Comparison of ENCODE assay signal across 15 mouse cellular contexts in genomic region chr6:48809494-48810219, GRCm38 (mm10). TPM values are rescaled to one million over a fixed set of nuclear protein-coding genes. Genes with fewer than 3 reads are reported as not detected.
"Had no signal": no experiment of that assay in that cellular context is flagged by ENCODE, and none has a peak within 500 bp of the region (broad histone marks: within the 10 kb centered on the region; RNA-seq: fewer than 3 reads in every experiment).

No protein-coding gene starts in this region.

- H3K4me1 ChIP-seq: hindbrain, embryonic 15.5 days; limb, embryonic 15.5 days; liver, embryonic 12.5 days; midbrain, embryonic 13.5 days had no signal

- H3K27ac ChIP-seq: hindbrain, embryonic 15.5 days; limb, embryonic 15.5 days; liver, embryonic 12.5 days; midbrain, embryonic 13.5 days had no signal

- ATAC-seq: liver, embryonic 12.5 days; midbrain, embryonic 13.5 days had no signal

- H3K36me3 ChIP-seq: hindbrain, embryonic 15.5 days; limb, embryonic 15.5 days; liver, embryonic 12.5 days; midbrain, embryonic 13.5 days had no signal

- H3K27me3 ChIP-seq: hindbrain, embryonic 15.5 days; limb, embryonic 15.5 days; liver, embryonic 12.5 days; midbrain, embryonic 13.5 days had no signal

- H3K4me3 ChIP-seq: hindbrain, embryonic 15.5 days; limb, embryonic 15.5 days; liver, embryonic 12.5 days; midbrain, embryonic 13.5 days had no signal

- H3K9me3 ChIP-seq: hindbrain, embryonic 15.5 days; limb, embryonic 15.5 days; liver, embryonic 12.5 days; midbrain, embryonic 13.5 days had no signal

- H3K9ac ChIP-seq: hindbrain, embryonic 15.5 days; limb, embryonic 15.5 days; liver, embryonic 12.5 days; midbrain, embryonic 13.5 days had no signal

- DNase-seq: kidney, adult 18-20 months; kidney, postnatal 10 days; layer of hippocampus, postnatal 36 days; right cerebral cortex, postnatal 14 days; thymus, postnatal 14 days had no signal

- H3K4me2 ChIP-seq: hindbrain, embryonic 15.5 days; limb, embryonic 15.5 days; liver, embryonic 12.5 days; midbrain, embryonic 13.5 days had no signal

RNA-seq across cellular contexts. Expression of gene Gimap3, which starts 39.0 kb away (rescaled TPM):
- total RNA-seq: layer of hippocampus, postnatal 36 days; left cerebral cortex, adult 8-10 months; left cerebral cortex, postnatal 25 days; midbrain, postnatal 0 days had no signal
- polyA plus RNA-seq: hindbrain, embryonic 15.5 days; kidney, embryonic 14.5 days; limb, embryonic 11.5 days; limb, embryonic 15.5 days; liver, embryonic 12.5 days; midbrain, embryonic 13.5 days; midbrain, postnatal 0 days; neural tube, embryonic 14.5 days had no signal
